Mouse (Mus musculus): Measurements from ENCODE around the gene St6galnac3.

GRCm38 (mm10) chr3:153559586-153559985 lies 165.4 kb downstream of the St6galnac3 start:
- TF ChIP-seq CTCF (IDR thresholded peaks at IDR 0.05; ENCODE audit: insufficient read depth, low read length), result no peak
- TF ChIP-seq POLR2A (IDR thresholded peaks at IDR 0.05; ENCODE audit: borderline replicate concordance, extremely low read depth, low read depth, low read length), result no peak

Measured in lung, adult 2 months (tissue).